Mouse (Mus musculus): ENCODE data around the gene Cyp2r1.
"Not testable (repeated sequence)": the region's sequence is repeated elsewhere in the genome, so short reads cannot be mapped to it uniquely, and the experiment has no call there.

The Cyp2r1 gene

GRCm38 (mm10) chr7:114562531-114563241, at the start of gene Cyp2r1:
Cyp2r1 (minus strand) TSS chr7:114562972.
- DNase-seq = peak; percentile 83 to 87

GRCm38 (mm10) chr7:114594391-114594790, 31.6 kb upstream of the Cyp2r1 start:
- peak in 1 of 2 experiments; percentile 18 for DNase-seq

- DNase-seq = peak; percentile 26 to 37
These were observed 19.7 kb upstream of the Cyp2r1 start for GRCm38 (mm10) chr7:114582441-114582840.

GRCm38 (mm10) chr7:114581200-114581599, 18.4 kb upstream of the Cyp2r1 start:
- DNase-seq = no peak

GRCm38 (mm10) chr7:114580426-114580825, 17.7 kb upstream of the Cyp2r1 start:
- peak; percentile 40 to 69 for DNase-seq

- DNase-seq = no peak
These were observed 14.9 kb upstream of the Cyp2r1 start for GRCm38 (mm10) chr7:114577665-114578064.

GRCm38 (mm10) chr7:114576931-114577330, 14.2 kb upstream of the Cyp2r1 start:
- no peak for DNase-seq

- not testable (repeated sequence) for DNase-seq
These were observed 11.1 kb upstream of the Cyp2r1 start for GRCm38 (mm10) chr7:114573866-114574265.

GRCm38 (mm10) chr7:114536179-114536578, 26.6 kb downstream of the Cyp2r1 start:
- no peak for DNase-seq

- no peak for DNase-seq
These were observed 36.5 kb downstream of the Cyp2r1 start for GRCm38 (mm10) chr7:114526245-114526644.

- no peak for DNase-seq
These were observed 42.6 kb downstream of the Cyp2r1 start for GRCm38 (mm10) chr7:114520122-114520521.

- no peak for DNase-seq
These were observed 53.9 kb downstream of the Cyp2r1 start for GRCm38 (mm10) chr7:114508879-114509278.

Data from kidney, adult 8-10 months (tissue).